Mouse (Mus musculus) bone marrow macrophage, adult 2 months (primary cell): ENCODE data around the gene Plcb2.

Source experiments
- CTCF ChIP-seq: IDR thresholded peaks from 2 replicates; pipeline ENCODE4 v1.5.1; 2012; ENCODE audit warnings: low read depth, mild to moderate bottlenecking, low read length, moderate library complexity
- POLR2A ChIP-seq: IDR thresholded peaks from 2 replicates; pipeline ENCODE4 v1.6.1; 2012; ENCODE audit warnings: mild to moderate bottlenecking, low read depth, low read length, borderline replicate concordance

DNA sequence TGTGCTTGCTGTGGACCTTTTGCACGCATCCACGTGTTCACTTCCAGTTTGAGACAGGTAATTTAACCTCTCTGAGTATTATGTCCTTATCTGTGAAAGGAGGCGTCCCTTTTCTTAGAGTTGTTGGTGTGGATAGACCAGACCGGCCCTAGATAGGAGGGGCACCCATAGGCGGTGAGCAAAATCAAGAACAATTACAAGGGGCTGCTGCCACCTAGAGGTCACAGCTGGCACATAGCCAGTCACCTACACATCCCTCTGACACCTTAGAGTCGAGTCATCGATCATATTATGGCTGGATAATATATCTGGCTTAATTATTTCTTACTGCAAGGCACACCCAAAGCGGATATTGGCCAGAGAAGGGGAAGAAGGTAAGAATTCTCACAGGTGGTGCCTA is 31.6 kb upstream of the Plcb2 start:
- TF ChIP-seq CTCF (peak; percentile 56; the same call in 1 of the 2 replicates), POLR2A (no peak)
